Mouse (Mus musculus) spleen, adult 2 months (tissue): ENCODE results near the gene Cct4. TPM values are rescaled to one million over a fixed set of nuclear protein-coding genes. Genes with fewer than 3 reads are reported as not detected.

ENCODE experiments used
- DNase-seq, 2 experiments: peaks; one replicate each; pipeline versions ENCODE4 v3.0.0 to v3.0.0-alpha.2; 2012 to 2021; ENCODE audit warnings: low spot score in 2 of 2, low read depth in 1 of 2
- H3K27ac ChIP-seq: fragments of 200-500 bp; 2 replicates; pipeline ENCODE4 v1.5.1; 2012; ENCODE audit warnings: low read length, inconsistent platforms; ENCODE audit not compliant: insufficient read depth
- H3K27me3 ChIP-seq: fragments of 200-500 bp; 2 replicates; pipeline ENCODE4 v1.6.1; 2012; ENCODE audit warnings: mild to moderate bottlenecking, moderate library complexity, low read length, inconsistent platforms; ENCODE audit not compliant: control insufficient read depth, insufficient read depth
- H3K36me3 ChIP-seq: fragments of 200-500 bp; 2 replicates; pipeline ENCODE4 v1.6.1; 2012; ENCODE audit warnings: mild to moderate bottlenecking, low read length, inconsistent platforms; ENCODE audit not compliant: control insufficient read depth, insufficient read depth
- H3K4me1 ChIP-seq: fragments of 200-500 bp; 2 replicates; pipeline ENCODE4 v1.6.1; 2011; ENCODE audit warnings: inconsistent platforms; ENCODE audit not compliant: control insufficient read depth, insufficient read depth, insufficient read length
- H3K4me3 ChIP-seq: fragments of 200-500 bp; 2 replicates; pipeline ENCODE4 v1.5.1; 2011; ENCODE audit warnings: mild to moderate bottlenecking, inconsistent platforms; ENCODE audit not compliant: insufficient read depth, insufficient read length; ENCODE audit errors: extremely low read depth
- CTCF ChIP-seq: fragments of 200-500 bp; IDR thresholded peaks from 2 replicates; pipeline ENCODE4 v1.5.1; 2011; ENCODE audit warnings: mild to moderate bottlenecking, inconsistent platforms; ENCODE audit not compliant: insufficient read depth, insufficient read length, insufficient replicate concordance; ENCODE audit errors: extremely low read depth
- POLR2A ChIP-seq: fragments of 200-500 bp; IDR thresholded peaks from 2 replicates; pipeline ENCODE4 v1.6.1; 2011; ENCODE audit warnings: low read depth, low read length, inconsistent platforms
- WGBS: fragments of 180-500 bp; shearing (Covaris S2); methylation state at CpG from one replicate; pipeline ENCODE4 v1.1.7; 2018; 5-methylcytosine and 5-hydroxymethylcytosine counted together
- polyA plus RNA-seq: library from polyadenylated mRNA; depleted of rRNA; stranded (reverse); fragments of >200 nt; gene quantifications from 2 replicates; pipeline ENCODE4 v1.2.3, GENCODE M21; 2012

Cct4 gene
- polyA plus RNA-seq, 1 experiment, result 155 TPM

DNA sequence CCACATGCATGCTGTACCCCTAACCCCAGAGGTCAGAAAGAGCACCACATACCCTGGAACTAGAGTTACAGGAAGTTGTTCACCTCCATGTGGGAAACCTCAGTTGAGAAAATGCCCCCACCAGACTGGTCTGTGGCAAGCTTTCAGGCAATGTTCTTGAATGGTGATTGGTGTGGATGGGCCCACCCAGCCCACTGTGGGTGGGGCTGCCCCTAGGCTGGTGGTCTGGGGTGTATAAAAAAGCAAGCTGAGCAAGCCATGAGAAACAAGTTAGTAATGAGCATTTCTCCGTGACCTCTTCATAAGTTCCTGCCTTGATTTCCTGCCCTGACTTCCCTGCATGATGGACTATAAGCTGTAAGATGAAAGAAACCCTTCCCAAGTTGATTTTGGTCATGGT is 28.2 kb upstream of the Cct4 start:
- no peak for TF ChIP-seq POLR2A
- TF ChIP-seq CTCF, result no peak
- 85% methylated on average over 1 of the region's 1 CpGs for WGBS
- Histone ChIP-seq H3K4me1 (no peaks in the 10 kb centered on the region), H3K4me3 (no peak overlapping the region), H3K36me3 (no peaks in the 10 kb centered on the region), H3K27me3 (no peaks in the 10 kb centered on the region), H3K27ac (no peak overlapping the region)
- DNase-seq, result no peak

DNA sequence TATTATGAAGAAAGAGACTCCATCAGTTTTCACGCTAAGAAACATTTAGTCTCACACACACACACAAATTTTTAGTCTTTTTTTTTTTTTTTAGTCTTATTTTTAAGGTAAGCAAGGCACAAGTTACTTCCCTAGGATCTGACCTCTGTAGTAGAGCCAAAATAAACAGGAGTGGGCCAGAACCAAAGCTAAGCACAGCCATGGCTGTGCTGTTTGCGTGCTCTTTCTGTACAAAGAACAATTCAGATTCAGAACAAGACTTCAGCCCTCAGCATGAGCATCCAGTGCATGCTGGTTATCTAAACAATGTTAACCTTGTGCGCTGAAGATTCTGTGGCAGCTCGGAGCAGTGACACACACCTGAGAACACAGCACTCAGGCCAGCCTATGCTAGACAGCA is 25.9 kb upstream of the Cct4 start:
- no peaks in the 10 kb centered on the region for H3K36me3 ChIP-seq
- TF ChIP-seq CTCF (no peak), POLR2A (no peak)
- 94% methylated on average over 4 of the region's 4 CpGs for WGBS
- no peak overlapping the region for H3K4me3 ChIP-seq
- no peak overlapping the region for H3K27ac ChIP-seq
- H3K27me3 ChIP-seq, result no peaks in the 10 kb centered on the region
- no peak for DNase-seq
- no peaks in the 10 kb centered on the region for H3K4me1 ChIP-seq

DNA sequence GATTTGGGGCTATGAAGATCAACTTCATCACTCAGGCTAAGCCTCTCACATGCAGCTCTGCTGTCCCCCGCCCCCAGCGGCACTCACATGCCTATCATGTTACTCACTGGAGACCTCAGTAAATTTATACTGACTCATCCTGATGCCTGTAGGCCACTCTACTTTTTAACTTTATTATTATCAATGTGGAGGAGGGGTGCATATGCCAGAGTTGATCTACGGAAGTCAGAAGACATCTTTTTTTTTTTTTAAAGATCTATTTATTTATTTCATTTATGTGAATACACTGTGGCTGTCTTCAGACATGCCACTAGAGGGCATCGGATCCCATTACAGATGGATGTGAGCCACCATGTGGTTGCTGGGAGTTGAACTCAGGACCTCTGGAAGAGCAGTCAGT is 24.8 kb upstream of the Cct4 start:
- H3K27me3 ChIP-seq, result no peaks in the 10 kb centered on the region
- no peak for DNase-seq
- WGBS, result 92% methylated on average over 4 of the region's 4 CpGs
- TF ChIP-seq CTCF (peak; percentile 6; the same call in 1 of the 2 replicates), POLR2A (no peak)
- H3K4me1 ChIP-seq, result no peaks in the 10 kb centered on the region
- H3K36me3 ChIP-seq, result no peaks in the 10 kb centered on the region
- H3K27ac ChIP-seq, result no peak overlapping the region
- no peak overlapping the region for H3K4me3 ChIP-seq

DNA sequence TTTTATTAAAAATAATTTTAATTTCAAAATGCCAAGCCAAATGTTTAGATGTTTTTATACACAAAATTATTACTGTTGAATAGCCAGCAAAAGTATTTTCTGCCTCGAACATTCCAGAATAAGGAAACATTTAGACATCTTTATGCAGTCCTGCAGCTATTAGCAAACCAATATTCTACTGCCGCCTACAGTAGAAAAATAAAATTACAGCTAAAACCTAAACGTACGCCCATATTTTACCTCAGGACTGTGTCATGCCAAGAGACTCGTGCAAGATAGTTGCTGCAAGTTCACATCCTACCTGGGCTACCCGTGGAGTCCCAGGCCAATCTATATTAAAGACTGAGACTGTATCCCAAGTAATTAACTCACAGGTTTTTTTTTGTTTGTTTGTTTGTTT is 20.8 kb upstream of the Cct4 start:
- WGBS, result 21% methylated on average over 6 of the region's 6 CpGs
- Histone ChIP-seq H3K36me3 (no peaks in the 10 kb centered on the region), H3K27me3 (no peaks in the 10 kb centered on the region), H3K4me1 (0 out of 2 replicates have a peak, but pooled peaks cover 3% of the 10 kb centered on the region), H3K4me3 (no peak overlapping the region), H3K27ac (no peak overlapping the region)
- no peak for TF ChIP-seq CTCF
- no peak for TF ChIP-seq POLR2A
- DNase-seq, result no peak

DNA sequence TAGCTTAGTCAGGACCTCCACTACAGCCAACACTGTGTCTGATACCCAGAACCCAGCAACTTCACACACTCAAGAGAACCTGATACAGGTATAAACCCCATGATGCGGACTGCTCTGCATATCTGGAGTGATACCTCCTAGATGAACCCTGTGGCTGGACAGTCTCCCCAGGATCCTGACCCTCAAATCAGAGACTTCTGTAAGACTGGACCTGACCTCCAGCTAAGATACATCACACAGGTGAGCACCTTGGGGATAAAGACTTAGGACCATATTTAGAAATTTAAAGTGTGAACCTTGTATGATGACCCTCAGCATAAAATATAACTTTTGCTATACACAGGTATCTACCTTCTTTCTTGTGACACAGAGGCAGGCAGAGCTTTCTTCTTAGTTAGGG is 19.8 kb upstream of the Cct4 start:
- Histone ChIP-seq H3K4me3 (no peak overlapping the region), H3K4me1 (0 out of 2 replicates have a peak, but pooled peaks cover 3% of the 10 kb centered on the region), H3K27me3 (no peaks in the 10 kb centered on the region), H3K27ac (no peak overlapping the region), H3K36me3 (no peaks in the 10 kb centered on the region)
- 92% methylated on average over 1 of the region's 1 CpGs for WGBS
- no peak for DNase-seq
- TF ChIP-seq POLR2A (no peak), CTCF (no peak)

DNA sequence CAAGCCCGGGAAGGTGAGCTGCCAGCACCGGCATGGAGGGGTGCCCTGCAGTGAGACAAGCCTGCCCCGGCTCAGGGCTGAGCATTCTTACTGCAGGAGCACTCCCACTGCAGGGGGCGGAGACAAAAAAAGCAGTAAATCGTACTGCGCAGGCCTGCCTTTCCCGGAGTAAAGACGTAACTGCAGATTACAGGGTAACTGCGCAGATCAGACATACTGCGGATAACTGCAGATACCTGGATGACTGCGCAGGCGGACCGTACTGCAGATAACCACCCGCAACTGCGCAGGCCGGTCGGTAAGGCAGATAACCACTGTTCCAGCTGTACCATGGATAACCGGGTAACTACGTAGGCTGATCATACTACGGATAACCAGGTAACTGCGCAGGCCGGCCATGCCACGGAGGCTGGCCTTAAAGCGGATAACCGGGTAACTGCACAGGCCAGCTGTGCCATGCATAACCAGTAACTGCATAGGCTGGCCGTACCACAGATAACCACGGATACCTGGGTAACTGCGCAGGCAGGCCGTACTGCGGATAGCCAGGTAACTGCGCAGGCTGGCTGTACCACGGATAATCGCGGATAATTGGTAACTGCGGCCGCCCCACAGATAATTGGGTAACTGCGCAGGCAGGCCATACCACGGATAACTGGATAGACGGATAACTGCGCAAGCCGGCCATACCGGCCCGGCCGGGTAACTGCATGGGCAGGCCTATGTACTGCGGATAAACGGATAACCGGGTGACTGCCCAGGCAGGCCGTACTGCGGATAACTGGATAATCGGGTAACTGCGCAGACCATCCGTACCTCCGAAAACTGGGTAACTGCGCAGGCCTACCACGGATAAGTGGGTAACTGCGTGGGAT is 18.2 kb upstream of the Cct4 start, which contains the start of gene Zrsr1:
Zrsr1 (plus strand) TSS at position 171 of the 875 bp plus-strand sequence.
- no peaks in the 10 kb centered on the region for H3K36me3 ChIP-seq
- TF ChIP-seq CTCF, result no peak
- TF ChIP-seq POLR2A, result peak; percentile 49; the same call in 1 of the 2 replicates
- peak within 1 kb of the TSS; percentile 71 for H3K4me3 ChIP-seq
- H3K27ac ChIP-seq, result peak within 1 kb of the TSS; percentile 70
- peak; percentile 59 to 62 for DNase-seq
- H3K27me3 ChIP-seq, result no peaks in the 10 kb centered on the region
- 51% methylated on average over 56 of the region's 56 CpGs for WGBS
- 0 out of 2 replicates have a peak, but pooled peaks cover 3% of the 10 kb centered on the region for H3K4me1 ChIP-seq
